Mouse (Mus musculus) lung, postnatal 4 days (tissue): ENCODE results near the gene Cend1.

Experiments
- DNase-seq, 2 experiments: peaks; one replicate each; pipeline ENCODE4 v3.0.0; 2021

Cend1 gene

DNA sequence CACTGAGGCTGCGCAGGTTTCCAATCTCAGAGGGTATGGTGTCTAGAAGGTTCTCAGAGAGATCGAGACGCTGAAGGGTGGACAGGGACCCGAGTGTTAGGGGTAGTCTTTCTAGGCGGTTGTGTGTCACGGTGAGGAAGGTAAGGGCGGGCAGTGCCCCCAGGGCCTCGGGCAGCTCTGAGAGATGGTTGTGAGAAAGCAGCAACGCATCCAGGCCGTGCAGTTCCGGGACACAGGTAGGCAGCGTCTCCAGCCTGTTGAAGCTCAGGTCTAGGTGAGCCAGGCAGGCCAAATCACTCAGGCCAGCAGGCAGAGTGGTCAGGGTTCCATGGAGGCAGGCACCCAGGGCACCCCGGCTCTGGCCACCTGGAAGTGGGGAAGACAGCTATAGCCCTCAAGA is 12.9 kb upstream of the Cend1 start:
- DNase-seq, result peak in 1 of 2 experiments; percentile 23

DNA sequence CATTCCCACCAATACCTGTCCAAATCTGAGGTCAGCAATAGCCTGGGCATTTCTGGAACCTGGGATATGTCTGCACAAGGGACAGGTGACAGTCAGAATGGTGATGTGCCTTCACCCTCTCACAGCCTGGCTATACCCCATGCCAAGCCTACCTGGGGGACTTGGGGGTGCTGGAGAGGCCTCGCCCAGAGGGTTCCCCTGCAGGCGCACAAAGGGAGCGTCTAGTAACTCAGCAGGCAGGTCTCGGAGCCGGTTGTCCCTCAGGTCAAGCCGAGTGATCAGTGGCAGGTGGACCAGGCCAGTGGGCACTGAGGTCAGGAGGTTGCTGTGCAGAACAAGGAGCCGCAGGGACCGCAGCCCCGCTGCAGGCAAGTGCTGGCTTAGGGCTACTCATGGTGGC is 12.2 kb upstream of the Cend1 start:
- DNase-seq, result peak in 1 of 2 experiments; percentile 26

DNA sequence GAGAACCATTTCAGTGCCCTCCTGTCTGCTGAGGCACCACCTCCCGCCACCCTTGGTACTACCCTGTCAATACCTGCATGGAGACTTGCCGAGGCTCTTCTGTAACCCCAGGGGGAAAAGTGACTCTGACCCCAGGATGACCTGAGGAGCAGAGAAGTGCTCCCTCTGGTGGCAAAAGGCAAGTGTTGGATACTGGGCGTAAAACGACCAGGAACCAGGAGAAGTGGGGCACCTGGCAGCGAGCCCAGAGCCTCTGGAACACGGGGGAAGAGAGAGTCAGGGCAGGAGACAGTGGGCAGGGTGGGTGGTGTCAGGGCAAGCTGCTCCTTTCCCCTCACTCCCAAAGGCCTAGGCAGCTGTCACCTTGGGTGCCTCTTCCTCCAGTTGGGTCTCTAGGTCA is 11.3 kb upstream of the Cend1 start:
- peak; percentile 73 to 81 for DNase-seq

DNA sequence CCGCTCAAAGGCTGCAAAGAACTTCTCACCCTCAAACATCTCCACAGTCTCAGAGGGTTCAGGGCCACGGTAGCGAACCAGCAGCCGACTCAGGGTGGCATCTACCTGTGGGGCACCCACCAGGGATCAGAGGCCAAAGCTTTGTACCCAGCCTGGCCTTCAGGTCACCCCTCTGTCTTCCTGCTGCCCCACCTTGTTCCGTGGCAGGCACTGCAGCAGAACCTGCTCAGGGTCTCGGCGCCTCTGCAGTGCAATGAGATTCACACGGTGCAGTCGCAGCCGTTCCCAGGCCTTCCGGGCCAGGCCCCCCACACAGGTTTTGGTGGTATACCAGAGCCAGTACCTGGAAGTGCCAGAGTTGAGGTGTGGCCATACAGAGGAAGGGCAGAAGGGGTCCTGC is 10.5 kb upstream of the Cend1 start:
- no peak for DNase-seq

DNA sequence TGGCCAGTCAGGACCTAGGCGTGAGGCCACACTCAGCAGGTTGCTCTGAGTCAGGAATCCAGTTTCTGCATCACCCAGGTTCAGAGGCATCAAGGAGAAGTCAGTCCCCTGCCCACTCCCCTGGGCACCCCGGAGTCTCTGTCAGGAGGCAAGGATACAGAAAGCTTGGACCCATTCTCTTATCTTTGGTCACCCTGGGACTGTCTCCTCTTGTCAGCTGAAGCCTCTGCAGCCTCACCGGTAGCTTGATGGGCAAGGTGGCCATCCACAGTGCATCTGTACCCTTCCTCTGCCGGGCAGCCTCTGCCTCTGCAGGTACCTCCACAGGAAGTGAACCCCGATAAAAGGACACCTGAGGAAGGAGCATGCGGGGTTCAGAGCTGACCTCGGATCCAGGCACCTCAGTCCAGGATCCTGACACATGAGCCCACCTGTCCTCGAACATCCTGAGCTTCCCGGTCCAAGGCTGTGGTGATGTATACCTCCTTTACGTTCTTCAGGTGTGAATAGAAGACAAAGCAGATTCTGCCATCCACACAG is 9.9 kb upstream of the Cend1 start:
- no peak for DNase-seq

DNA sequence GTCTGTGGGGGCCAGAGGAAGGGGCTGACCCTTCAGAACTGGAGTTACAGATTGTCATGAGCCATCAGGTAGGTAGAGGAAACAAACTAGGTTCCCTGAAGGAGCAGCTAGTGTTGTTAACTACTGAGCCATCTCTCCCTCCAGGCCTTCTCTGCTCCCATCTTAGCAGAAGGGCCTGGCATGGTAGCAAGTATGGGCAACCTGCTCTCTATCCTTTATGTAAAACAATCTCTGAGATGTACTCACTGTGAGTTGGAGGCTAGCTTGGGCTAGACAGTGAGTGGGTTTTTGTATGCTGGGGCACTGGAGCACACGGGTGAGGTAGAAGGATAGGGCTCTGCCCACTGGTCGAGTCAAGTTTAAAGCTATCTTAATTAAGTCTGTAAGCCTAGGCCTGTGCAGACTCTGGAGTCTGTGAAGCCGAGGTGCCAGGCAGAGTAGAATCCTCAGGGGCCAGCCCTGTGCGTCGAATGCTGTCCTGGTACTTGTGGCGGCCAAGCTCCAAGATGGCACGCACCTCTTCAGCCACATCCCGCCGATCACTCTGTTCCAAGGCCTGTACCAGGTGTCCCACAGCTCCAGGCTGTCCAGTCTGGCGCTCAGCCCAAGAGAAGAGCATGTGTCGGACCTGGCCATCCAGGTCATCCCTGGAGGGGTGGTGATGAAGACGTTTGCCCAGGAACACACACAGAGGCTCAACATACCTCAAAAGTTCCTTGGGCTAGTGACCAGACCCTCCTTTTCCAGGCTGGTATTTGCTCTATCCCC is 9.1 kb upstream of the Cend1 start:
- no peak for DNase-seq

DNA sequence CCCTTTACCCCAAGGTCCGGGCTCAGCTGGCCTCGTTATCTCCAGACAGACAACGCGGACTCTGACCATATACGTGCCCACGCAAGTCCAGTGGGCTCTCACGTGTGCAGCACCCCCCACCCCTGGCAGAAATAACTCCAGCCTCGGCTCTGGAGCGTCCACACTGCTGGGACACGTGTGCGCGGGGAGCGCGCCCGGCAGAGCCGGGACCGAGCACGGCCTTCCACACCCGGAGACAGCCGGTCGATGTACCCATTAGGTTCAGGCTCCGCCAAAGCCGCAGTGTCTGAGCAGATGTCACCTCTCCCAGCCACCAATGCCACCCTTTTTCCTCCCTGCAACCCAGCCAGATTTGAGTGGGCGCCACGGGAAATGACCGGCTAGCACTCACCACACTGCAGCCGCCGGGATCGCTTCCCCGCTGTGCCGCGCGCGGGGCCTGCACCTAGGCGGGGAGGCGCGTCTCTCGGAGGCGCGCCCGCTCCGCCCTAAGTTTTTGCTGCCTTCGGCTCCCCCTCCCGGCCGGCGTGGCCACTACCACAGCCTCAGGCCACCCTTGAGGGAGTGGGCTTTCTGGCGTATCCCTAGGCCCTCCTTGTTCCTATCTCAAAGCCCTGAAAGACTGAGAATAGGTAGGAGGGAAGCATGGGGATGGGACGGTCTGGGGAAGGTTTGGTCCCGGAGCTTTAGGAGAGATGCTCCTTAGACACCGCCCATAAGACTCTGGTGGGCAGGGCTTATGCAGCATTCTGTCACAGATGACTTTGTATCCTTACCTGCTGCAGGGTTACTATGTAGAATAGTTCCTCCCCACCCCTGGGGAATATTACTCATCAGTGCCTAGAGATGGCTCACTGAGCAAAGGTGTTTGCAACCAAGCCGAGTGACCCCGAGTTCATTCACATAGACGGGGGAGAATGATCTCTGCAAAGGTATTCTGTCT is 8.2 kb upstream of the Cend1 start, which contains the start of gene Slc25a22:
TSS of gene Slc25a22 (minus strand) at position 715 of the 943 bp plus-strand sequence.
- peak; percentile 87 to 89 for DNase-seq

DNA sequence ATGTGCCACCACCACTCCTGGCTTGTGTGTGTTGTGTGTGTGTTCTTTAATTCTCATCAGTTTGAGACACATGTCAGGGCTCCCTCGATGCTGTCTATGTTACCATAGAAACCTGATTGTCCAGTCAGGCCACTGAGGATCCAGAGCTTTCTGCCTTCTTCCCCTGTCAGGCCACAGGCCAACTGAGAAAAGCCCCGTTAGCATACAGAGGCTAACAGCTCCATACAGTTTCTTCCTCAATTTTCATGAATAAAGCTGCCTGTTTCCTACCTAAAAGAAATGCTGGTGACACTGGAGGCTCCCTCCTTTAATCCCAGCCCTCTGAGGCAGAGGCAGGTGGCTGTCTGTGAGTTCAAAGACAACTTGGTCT is 7.2 kb upstream of the Cend1 start:
- DNase-seq, result no peak

DNA sequence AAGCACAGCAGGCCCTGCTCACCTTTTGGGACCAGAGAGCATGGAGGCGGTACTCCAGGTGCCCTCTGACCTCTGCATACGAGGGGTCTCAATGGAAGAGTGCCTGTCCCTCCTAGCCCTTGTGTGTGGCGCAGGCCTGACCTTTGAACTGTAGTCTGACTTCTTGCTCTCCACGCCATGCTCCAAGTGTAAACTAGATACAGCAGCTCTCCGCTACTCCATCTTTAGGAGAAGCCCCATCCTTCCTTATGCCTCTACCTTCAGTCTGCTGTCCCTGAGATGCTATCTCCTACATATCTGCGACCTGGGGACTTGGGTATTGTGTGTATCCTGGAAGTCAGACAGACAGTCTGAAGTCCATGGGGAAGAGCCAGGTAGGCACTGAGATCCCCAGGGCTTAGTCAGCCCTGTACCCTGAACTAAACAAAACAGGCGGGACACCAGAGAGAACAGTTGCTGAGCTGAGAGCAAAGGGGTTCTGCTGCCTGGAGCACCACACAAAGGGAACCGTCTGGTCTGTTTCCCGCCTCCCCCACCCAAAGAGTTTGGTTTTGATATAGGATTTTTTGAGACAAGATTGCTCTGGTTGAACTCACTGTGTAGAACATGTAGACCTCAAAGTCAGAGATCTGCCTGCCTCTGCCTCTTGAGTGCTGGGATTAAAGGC is 6.7 kb upstream of the Cend1 start:
- no peak for DNase-seq

DNA sequence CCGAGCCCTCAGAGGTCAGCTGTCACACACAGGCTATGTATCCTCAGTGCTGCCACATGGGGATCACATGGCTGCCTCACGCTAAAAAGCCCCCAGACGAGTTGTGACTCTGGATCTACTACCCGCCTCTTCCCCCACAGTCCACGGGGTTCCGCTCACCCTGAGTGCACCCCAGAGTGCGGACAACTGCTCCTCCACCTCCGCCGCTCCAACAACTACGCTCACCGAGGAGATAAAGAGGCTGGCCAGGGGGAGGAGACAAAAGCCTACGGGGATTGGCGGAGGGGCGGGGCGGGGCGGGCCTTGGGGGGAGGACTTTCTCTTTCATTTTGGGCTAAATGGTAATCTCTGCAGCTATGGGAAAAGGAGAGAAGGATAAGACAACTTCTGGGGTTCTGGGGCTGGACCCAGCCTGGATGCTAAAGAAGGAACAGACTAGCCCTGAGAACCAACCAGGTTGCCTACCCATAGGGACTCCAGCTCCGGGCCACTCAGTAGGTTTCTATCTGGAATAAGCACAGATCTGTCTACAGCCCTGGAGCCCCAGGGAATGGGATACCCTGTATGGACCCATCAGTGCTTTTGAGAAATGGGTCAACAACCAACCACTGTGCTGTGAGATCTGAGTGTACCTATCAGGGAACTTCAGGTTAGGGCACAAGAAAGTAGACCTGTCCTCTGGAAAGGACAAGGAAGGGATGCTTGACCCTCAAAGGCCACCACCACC is 6.0 kb upstream of the Cend1 start:
- DNase-seq, result peak; percentile 53 to 61

DNA sequence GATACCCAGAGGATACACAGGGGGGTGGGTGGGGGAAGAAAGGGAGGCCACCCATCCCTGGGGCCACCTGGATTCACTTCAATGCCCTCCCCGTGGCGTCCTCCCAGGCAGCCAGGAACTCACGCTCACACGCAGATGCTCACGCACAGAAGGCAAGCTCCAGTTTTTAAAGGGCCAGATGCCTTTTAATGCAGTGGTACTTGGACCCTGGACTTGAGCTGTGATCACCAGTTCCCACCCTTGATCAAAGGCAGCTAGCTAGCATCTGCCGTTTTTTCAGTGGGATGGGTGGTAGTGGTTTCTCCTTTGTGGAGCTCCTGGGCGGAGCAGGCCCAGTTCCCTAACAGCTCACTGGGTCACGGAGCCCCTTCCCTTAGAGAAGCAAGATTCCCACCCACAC is 5.2 kb upstream of the Cend1 start:
- no peak for DNase-seq

DNA sequence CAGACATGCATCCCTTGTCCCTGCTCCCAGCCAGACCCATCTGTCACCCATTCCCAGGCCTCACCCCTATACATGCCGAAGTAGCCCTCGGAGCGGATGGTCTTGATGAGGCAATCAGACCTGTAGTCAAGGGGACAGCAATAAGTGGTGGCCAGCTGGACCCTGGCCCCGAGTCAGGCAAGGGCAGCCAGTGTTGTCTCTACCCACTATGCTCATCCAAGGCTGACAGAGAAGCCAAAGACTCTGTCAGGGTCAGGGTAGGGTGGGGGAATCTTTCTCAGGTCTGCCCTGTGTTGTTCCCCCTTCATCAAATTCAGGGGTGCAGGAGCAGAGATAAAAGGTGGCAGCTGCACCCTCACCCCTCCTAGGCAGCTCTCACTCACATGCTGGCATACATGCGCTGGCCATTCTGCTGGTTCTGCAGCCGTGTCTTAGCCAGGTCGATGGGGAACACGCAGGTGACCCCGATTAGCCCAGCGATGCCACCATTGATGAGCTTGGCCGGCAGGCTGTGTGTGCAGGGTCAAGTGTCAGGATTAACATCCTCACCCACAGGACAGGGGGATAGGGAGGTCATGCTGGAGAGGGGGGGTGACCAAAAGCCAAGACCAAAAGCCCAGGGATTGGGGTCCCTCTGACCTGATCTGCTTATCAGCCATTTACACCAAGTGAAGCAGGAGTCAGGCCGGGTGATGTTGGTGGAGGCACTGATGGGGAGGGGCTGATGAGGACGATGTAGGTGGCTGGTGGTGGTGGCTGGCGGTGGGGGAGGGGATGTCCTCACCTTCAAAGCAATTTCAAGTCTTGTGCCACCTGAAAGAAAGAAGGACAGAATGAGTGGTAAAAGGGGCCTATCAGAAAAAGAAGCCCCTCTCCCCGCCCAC is 4.5 kb upstream of the Cend1 start:
- no peak for DNase-seq

DNA sequence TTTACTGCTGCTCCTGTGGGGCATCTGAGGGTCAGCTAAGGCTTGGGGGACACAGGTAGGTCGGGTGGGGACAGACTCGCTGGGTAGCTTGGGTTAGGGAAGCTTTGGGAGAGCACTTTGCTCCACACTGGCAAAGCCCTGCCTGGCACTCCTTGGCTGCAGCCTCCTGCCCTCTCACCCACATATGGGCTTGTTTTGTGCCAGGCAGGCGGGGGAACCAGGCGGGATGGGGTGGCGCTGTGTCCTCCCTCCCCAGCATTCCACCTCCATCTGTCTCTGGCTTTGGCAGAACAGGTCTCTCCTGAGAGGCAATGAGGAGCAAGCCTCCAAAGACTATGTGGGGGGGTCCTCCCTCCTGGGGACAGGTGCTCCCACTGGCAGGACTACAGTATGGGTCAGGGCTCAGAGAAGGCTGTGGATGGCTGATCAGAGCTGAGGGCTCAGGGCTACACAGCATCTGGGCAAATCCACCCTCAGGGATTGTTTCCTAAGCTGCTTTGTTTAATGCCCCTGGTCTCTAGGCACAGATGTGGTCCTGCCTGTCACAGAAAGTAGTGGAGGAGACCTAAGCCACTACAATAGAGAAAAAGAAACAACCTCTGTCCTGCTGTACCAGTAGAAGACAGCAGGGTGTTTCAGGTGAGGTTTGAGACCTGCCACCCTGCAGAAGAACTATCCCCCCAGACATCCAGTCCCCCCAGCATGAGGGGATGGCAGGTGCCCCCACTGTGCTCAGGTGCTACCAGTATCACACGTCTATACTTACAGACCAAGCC is 3.6 kb upstream of the Cend1 start:
- DNase-seq, result no peak

DNA sequence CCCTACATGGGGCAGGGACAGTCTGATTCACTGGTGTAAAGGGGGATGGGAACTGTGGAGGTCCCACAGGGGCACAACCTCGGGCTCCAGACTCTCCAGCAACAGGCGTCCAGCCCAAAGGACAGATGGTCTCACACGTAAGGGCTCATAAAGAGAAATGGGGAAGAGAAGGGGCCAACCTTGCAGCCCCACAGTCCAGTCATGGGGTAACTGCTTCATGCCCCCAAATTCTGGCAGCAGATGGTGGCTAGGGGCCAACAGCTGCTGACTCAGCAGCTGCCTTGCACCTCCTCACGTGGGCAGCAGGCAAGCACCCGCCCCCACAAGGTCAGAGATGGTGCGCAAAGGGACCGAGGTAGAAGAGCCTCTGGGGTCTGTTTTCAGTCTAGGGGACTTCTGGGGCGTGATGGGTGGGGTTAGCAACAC is 2.9 kb upstream of the Cend1 start:
- no peak for DNase-seq

DNA sequence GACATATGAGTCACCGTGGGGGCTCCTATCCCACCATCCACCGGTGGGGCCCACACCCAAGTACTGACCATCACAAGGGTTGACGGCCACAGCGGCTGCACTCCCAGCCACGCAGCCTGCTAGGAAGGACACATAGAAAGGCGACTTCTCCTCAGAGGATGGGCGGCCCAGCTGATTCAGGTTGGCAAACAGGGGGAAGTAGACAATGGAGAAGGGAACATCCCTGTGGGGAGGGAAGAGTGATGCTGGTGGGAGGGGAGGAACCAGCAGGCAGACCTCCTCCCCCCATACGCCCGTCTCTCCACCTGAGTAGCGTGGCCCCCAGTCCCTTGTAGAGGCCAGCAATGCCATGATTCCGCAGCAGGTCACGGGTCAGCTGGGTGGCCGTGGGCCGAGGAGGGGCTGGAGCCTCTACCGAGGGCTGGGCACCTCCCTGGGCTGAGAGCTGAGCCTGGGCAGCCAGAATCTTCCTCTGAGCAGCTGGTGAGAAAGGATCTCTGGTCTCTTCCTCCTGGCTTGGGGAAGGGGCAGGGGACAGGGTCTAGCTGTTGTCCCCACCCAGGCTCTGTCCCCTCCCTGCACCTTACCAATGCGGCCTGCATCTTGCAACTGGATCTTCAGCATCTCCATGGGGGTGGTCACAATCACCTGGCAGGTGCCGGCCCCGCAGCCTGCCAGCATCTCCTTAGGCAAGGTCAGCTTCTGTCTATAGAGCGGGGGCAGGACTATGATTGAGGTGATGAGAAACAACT is 2.3 kb upstream of the Cend1 start:
- no peak for DNase-seq

DNA sequence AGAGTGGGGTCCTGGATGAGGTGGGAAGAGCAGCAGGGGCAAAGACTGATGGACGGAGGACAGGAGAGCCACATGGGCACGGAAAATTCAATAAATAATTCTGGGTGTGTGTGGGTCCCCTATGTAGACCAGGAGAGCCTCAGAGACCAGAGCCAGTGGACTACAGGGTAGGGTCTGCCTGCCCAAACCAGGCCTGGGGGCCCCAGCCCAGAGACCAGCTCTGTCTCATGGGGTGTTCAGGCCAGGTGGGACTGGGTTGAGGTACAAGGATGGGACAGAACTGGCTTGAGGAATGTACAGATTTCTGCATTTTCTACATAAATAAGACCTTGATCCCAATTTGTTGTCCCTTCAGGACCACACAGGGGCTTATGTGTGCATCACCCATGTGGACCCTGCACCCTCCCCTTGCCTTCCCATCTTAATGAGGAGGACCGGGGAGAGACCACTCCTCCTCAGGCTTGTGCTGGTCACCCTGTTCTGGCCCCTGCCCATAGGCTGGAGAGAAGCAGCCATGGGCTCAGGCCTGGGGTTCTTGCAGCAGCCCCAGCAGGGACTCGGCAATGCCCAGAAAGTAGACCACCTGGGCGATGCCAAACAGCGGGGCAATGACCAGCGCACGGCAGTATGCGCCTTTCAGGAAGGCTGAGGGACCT is 1.4 kb upstream of the Cend1 start:
- DNase-seq, result no peak

DNA sequence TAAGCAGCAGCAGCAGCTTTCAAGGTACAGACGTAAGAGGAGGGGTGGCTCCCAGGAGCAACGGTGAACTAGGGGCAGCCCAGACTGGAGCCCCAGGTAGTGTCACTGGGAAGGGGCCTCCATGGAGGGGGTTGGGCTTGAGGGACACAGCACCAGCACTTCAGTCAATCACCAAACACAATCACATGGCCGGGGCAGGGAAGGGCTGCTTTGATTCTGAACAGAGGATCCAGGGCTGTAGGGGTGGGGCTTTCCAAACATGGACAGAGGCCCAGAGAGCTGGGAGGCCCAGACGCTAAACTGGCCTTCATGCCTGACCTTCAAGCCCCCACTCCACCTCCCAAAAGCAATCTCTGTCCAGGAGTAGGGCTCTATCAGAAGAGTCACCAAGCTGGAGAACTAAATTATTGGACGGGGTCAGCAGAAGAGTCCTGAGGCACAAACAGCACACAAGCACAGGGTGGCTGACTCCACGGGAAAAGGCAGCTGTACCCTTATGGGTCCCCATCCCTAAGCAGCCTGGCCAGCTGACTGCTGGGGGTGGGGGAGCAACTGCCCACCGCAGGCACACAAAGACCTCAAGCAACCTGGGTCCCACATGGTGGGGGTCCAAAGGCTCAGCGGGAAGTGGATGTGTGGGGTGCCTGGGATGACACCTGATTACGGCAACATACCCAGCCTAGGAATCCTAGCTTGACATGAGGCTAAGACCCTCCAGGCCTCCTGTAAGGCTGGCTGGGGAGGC is 721 bp upstream of the Cend1 start:
- DNase-seq, result no peak

DNA sequence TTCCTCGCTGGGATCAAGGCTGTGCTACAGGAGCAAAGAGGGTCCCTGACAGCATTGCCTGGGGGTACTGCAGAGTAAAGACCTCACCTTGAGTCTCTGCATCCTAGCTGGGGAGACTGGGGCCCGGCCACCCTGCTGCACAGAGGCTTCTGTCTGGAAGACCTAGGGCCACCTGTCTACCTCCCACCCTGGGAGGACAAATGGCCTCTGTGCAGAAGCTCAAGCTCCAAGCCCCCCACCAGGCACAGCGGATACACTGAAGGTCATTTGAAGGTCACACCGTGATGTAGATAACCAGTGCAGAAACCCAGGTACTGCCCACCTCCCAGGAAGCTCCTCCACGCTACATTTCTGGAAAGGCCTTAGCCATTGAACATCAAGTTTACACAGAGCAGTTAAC is 590 bp downstream of the Cend1 start:
- DNase-seq, result no peak
